Mouse (Mus musculus) spleen, adult 18-20 months (tissue): ENCODE data around the gene Pon1.
"Not testable (repeated sequence)": the region's sequence is repeated elsewhere in the genome, so short reads cannot be mapped to it uniquely, and the experiment has no call there.

Experiments
- DNase-seq, 2 experiments: peaks; one replicate each; pipeline ENCODE4 v3.0.0; 2022; ENCODE audit warnings: mixed read lengths in 2 of 2

Pon1 gene

GRCm38 (mm10) chr6:5193693-5194092 lies at the start of gene Pon1:
Gene Pon1 (minus strand): TSS chr6:5193946.
- no peak for DNase-seq

DNA sequence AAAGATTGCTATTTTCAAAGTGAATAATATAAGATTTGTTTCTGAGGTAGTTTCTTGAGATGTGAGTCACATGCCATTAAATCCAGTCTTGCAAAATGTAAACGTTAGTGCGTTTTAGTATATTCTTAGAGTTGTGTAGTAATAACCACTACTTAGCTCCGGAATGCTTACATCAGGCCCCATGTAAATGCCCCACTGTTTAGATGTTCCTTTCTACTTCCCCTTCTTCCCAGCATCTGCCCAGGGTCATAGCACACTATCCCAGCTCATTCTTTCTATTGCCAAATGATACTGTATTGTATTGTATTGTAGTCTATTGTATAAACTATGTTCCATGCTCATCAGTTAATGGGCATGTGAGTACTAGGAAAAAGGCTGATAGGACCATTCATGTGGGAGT lies 45.1 kb upstream of the Pon1 start:
- no peak for DNase-seq

- no peak for DNase-seq
Measured at GRCm38 (mm10) chr6:5237510-5237909, 43.8 kb upstream of the Pon1 start.

DNA sequence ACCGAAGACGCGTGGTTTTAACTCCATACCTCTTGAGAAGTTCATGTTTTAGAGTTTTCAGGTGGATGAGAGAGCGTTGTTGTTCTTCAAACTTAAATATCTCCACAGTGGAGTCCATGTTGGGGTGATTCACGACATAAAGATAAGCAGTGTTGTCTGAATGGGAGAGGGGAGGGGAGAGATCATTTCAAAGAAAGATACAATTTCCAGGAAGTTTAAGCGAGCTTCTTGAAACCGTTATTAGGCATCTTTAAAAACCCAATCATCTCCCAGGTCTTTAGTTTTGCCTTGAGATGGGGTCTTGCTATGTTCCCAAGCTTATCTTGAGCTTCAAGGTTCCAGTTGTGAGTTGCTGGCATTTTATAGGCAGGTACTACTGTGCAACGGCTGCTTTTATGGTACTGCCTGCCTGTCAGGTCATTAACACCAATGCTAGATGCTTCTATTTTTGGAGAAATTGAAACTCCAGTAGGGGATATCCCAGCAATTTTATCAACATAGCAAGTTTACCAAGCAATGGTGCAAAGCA lies 43.2 kb upstream of the Pon1 start:
- DNase-seq = no peak

DNA sequence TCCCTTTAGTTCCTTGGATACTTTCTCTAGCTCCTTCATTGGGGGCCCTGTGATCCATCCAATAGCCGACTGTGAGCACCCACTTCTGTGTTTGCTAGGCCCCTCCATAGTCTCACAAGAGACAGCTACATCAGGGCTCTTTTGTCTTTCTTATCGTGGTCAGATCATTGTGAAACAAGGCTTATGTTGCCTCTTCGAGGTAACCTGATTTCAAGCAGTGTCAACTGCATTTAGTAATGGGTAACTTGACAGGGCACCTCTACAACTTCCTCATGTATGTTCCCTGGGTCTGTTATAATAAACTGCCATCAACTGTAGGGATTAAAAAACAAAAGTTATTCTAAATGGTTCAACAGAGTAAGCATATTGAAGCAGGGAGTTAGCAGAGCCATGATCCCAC lies 40.8 kb upstream of the Pon1 start:
- no peak for DNase-seq

- DNase-seq = no peak
Measured at GRCm38 (mm10) chr6:5233812-5234211, 40.1 kb upstream of the Pon1 start.

DNA sequence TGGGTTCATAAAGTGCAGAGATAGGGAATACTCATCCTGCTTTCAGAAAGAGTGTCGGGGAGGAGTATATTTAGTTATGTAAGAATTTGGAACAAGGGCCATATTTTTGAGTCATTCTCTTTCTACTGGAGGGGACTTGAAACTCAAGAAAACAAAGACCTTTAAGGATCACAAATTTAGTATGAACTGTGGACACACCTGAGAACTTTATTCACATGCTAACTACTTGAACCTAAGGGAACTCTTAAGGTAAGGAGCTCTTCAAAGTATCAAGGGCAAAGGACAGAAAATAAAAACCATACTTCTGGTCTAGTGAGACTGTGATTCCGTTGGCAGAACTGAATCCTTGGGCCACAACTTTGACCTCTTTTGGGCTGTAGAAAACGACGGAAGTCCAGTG lies 38.3 kb upstream of the Pon1 start:
- DNase-seq = no peak

DNA sequence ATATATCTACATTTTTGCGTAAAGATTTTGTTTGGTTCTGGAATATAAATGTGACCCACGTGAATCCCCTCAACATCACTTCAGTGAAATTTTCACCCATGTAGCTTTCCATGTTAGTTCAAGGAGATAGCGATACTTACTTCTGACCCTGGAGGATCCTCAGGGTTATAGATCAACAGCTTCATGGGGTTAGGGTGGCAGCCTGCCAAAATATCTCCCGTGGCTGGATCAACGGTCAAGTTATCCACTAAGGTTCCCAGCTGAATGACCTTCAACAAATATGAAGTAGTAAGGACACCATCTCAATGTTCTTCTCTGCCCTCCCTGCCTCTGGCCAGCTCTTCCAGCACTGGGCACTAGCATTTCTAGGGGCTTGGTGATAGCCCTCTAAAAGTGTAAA lies 36.5 kb upstream of the Pon1 start:
- DNase-seq = no peak

GRCm38 (mm10) chr6:5223551-5223950 lies 29.8 kb upstream of the Pon1 start:
- DNase-seq = not testable (repeated sequence)

- no peak for DNase-seq
Measured at GRCm38 (mm10) chr6:5222080-5222479, 28.3 kb upstream of the Pon1 start.

GRCm38 (mm10) chr6:5218190-5218589 lies 24.4 kb upstream of the Pon1 start:
- no peak for DNase-seq

DNA sequence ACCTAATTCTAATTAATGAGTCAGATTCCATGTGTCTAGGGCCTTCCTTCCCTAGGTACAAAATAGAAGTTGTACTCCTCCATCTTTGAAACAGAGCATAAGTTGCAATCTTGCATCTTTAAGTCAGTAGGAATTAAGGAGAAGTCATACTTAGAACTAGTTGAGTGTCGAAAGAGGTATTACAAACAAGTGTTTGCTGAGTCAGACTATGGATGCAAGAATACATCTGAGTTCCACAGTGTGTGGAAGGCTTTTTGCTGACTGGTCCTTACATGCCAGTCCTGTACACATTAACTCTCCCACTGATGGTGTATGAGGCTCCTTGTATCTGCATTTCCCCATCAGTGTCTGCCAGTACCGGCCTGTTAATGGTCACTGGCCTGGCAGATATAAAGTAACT lies 14.1 kb upstream of the Pon1 start:
- no peak for DNase-seq

DNA sequence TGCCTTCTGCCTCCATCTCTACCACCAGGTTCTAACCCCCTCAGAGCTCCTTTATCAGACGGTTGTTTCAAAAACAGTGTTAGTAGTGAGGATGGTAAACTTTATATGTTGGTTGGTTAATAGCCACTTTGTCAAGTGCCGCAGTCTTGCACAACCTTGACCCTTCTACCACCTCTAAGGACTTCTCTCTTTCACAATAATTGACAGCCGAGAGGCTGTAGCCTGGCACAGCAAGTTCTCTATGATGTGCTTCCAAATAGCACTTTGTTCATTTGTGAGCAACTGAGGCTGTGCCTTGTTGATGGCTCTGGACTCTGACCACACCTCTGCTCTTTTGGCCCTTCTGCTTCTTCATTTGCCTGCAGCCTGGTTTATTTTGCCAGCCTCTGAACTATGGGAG lies 6.2 kb upstream of the Pon1 start:
- DNase-seq = no peak

DNA sequence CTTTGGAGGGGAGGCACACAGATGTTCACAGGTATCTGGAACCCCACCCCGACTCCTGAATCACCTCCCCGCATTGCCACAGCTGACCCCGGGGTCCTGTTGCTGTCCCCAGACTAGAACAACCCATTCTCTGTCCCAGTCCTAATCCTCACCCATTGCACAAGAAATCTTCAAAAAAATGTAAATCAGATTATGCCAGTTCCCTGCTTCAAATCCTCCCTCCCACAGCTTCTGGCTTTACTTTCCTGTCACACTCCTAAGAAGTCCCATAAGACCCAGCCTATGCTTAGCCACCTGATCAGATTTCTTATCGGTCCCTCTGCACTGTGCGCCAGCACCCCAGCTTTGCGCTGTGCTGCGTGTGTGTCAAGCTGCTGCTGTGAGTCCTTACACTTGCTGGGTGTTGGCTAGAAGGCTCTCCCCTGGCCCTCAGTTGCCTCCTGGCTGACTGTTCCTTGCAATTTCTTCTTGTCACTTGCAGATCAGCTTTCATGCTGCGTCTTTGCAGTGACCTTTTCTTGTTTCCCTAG lies 5.7 kb upstream of the Pon1 start:
- no peak for DNase-seq

GRCm38 (mm10) chr6:5198590-5198989 lies 4.8 kb upstream of the Pon1 start:
- no peak for DNase-seq

DNA sequence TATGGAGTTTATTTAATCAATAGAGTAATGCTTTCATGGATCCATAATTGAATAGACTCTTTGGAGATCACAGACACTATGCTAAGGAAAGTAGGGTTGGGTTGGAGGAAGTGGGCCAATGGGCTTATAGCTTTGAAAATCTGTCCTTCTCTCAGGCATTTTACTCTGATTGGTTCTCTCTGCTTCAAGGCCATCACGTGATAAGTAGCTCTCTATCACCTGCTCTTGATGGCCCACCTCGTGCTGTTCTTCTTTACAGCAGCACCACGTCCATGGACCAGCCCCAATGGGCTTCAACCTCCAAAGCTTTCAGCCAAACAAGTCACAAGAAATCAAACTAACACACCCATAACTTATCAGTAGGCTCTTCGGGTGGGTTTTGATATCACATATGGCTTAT lies 3.0 kb downstream of the Pon1 start:
- DNase-seq = no peak

- no peak for DNase-seq
Measured at GRCm38 (mm10) chr6:5189507-5189906, 4.2 kb downstream of the Pon1 start.

DNA sequence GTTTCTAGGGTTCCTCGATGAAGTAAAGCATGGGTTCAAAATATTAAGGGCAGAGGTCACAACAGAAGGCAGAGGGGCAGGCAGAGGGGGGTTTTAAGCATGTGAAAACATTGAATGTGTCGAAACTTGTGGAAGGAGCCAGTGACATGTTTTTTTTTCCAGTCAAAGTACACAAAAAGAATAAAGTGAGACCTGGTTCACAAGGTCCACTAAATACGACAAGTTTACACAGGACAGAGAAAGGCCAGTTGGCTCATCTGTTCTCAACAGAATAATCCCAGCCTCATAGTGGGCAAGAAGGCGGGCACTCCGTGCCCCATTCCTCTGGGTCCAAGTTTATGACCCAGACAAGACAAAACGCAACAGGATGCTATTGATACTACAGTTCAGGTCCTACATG lies 4.8 kb downstream of the Pon1 start:
- no peak for DNase-seq

DNA sequence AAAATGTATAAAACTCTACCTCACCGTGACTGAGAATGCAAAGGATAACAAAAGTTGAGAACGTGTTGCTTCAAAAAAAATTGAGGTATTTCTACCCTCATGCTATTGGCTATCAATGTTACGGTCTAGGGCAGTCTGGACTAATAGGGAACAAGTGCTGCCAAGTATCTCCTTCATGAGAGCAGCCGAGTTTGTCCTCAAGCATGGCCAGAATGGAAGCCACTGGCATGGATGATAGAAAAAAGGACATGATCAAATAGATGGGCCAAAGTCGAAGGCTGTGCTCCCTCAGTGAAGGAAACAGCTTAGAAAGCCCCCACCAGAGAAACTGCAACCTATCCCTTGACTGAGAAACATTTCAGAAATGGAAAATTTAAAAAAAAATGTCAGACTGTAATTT lies 5.7 kb downstream of the Pon1 start:
- DNase-seq = no peak

GRCm38 (mm10) chr6:5187586-5187985 lies 6.2 kb downstream of the Pon1 start:
- DNase-seq = no peak

DNA sequence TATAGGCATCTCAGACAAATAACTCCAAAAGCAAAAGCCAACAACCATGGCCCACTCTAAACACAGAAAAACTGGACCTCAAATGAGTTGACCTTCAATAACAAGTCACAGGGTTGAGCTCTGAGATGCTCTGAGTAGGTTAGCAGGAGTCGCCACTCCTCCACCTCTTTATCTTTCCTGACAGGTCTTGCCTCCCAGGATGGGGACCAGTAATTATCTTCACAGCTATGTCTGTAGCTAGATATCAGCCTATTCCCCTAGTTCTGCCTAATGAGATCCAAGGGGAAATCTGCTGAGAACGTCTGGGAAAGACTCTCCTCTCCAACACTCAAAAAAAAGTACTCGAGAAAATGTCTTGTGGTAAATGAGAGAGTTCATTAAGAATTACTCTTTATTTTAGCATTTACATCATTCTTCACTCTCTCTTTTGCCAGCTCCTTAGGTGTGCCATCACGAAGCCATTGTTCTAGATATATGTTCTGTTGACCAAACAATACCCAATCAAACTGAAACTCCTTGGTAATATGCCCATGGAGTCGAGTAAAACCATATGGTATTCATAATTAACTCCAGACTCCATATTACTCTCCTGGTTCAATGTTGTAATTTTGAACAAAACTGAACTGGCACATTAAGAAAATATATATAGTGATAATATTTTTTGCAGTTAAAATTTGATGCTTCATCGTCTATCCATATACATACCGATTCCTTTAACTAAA lies 7.4 kb downstream of the Pon1 start:
- no peak for DNase-seq

- DNase-seq = no peak
Measured at GRCm38 (mm10) chr6:5180645-5181044, 13.1 kb downstream of the Pon1 start.

DNA sequence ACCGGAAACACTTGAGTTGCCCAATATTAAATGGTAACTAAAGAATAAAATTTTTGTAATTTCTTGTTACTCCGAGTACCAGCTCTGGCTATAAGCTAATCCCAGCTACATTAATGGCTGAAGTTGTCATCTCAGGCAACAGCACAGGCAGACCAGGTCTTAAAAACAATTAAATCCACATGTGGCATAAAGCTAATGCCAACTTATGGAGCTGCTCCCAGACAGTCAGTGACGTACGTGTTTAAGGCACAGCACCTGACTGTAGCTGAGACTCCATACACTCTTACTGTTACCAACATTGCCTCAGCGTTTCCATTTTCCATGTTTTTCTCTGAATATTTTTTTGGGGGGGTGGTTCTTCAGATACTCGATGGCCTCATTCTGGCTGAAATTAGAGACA lies 14.6 kb downstream of the Pon1 start:
- no peak for DNase-seq

GRCm38 (mm10) chr6:5177967-5178891 lies 15.5 kb downstream of the Pon1 start:
- no peak for DNase-seq
